Mouse (Mus musculus): ENCODE measurements around the gene Pon3.
"Not testable (repeated sequence)": the region's sequence is repeated elsewhere in the genome, so short reads cannot be mapped to it uniquely, and the experiment has no call there.

The Pon3 gene

GRCm38 (mm10) chr6:5254869-5255268 is 1.2 kb downstream of the Pon3 start:
- DNase-seq (ENCODE audit: low spot score in 2 of 2): no peak

- no peak for DNase-seq (ENCODE audit: low spot score in 2 of 2)
Measured at GRCm38 (mm10) chr6:5245926-5246325, 10.2 kb downstream of the Pon3 start.

GRCm38 (mm10) chr6:5238799-5239198 is 17.3 kb downstream of the Pon3 start:
- DNase-seq (ENCODE audit: low spot score in 2 of 2): no peak

- DNase-seq (ENCODE audit: low spot score in 2 of 2): no peak
Measured at GRCm38 (mm10) chr6:5237510-5237909, 18.6 kb downstream of the Pon3 start.

- no peak for DNase-seq (ENCODE audit: low spot score in 2 of 2)
Measured at GRCm38 (mm10) chr6:5236843-5237371, 19.2 kb downstream of the Pon3 start.

GRCm38 (mm10) chr6:5234563-5234962 is 21.5 kb downstream of the Pon3 start:
- no peak for DNase-seq (ENCODE audit: low spot score in 2 of 2)

GRCm38 (mm10) chr6:5233812-5234211 is 22.3 kb downstream of the Pon3 start:
- DNase-seq (ENCODE audit: low spot score in 2 of 2): no peak

GRCm38 (mm10) chr6:5232022-5232421 is 24.1 kb downstream of the Pon3 start:
- no peak for DNase-seq (ENCODE audit: low spot score in 2 of 2)

GRCm38 (mm10) chr6:5230261-5230660 is 25.8 kb downstream of the Pon3 start:
- no peak for DNase-seq (ENCODE audit: low spot score in 2 of 2)

GRCm38 (mm10) chr6:5223551-5223950 is 32.5 kb downstream of the Pon3 start:
- DNase-seq (ENCODE audit: low spot score in 2 of 2): not testable (repeated sequence)

GRCm38 (mm10) chr6:5222080-5222479 is 34.0 kb downstream of the Pon3 start:
- DNase-seq (ENCODE audit: low spot score in 2 of 2): no peak

GRCm38 (mm10) chr6:5218190-5218589 is 37.9 kb downstream of the Pon3 start:
- no peak for DNase-seq (ENCODE audit: low spot score in 2 of 2)

GRCm38 (mm10) chr6:5207817-5208216 is 48.3 kb downstream of the Pon3 start:
- DNase-seq (ENCODE audit: low spot score in 2 of 2): no peak

- DNase-seq (ENCODE audit: low spot score in 2 of 2): no peak
Measured at GRCm38 (mm10) chr6:5199916-5200315, 56.2 kb downstream of the Pon3 start.

GRCm38 (mm10) chr6:5199376-5199905 is 56.6 kb downstream of the Pon3 start:
- DNase-seq (ENCODE audit: low spot score in 2 of 2): no peak

- DNase-seq (ENCODE audit: low spot score in 2 of 2): no peak
Measured at GRCm38 (mm10) chr6:5198590-5198989, 57.5 kb downstream of the Pon3 start.

GRCm38 (mm10) chr6:5193693-5194092 is 62.4 kb downstream of the Pon3 start, which contains the start of gene Pon1:
TSS of gene Pon1 (minus strand) at chr6:5193946.
- no peak for DNase-seq (ENCODE audit: low spot score in 2 of 2)

GRCm38 (mm10) chr6:5190761-5191160 is 65.3 kb downstream of the Pon3 start:
- DNase-seq (ENCODE audit: low spot score in 2 of 2): no peak

GRCm38 (mm10) chr6:5189507-5189906 is 66.6 kb downstream of the Pon3 start:
- DNase-seq (ENCODE audit: low spot score in 2 of 2): peak in 1 of 2 experiments; percentile 23

GRCm38 (mm10) chr6:5188938-5189337 is 67.1 kb downstream of the Pon3 start:
- no peak for DNase-seq (ENCODE audit: low spot score in 2 of 2)

- DNase-seq (ENCODE audit: low spot score in 2 of 2): no peak
Measured at GRCm38 (mm10) chr6:5188036-5188435, 68.0 kb downstream of the Pon3 start.

GRCm38 (mm10) chr6:5187586-5187985 is 68.5 kb downstream of the Pon3 start:
- DNase-seq (ENCODE audit: low spot score in 2 of 2): no peak

GRCm38 (mm10) chr6:5186229-5186950 is 69.7 kb downstream of the Pon3 start:
- no peak for DNase-seq (ENCODE audit: low spot score in 2 of 2)
